Mouse (Mus musculus) myocyte (in vitro differentiated cells): ENCODE results near the gene Rtp1. TPM values are rescaled to one million over a fixed set of nuclear protein-coding genes. Genes with fewer than 3 reads are reported as not detected.

ENCODE experiments used
- H3K27me3 ChIP-seq: one replicate; pipeline ENCODE4 v1.6.1; 2011; ENCODE audit not compliant: control insufficient read depth, insufficient read depth, insufficient read length
- H3K36me3 ChIP-seq: one replicate; pipeline ENCODE4 v1.6.1; 2011; ENCODE audit not compliant: control insufficient read depth, insufficient read depth
- H3K4me2 ChIP-seq: one replicate; pipeline ENCODE4 v1.6.1; 2011; ENCODE audit warnings: low read depth, control low read depth
- H3K4me3 ChIP-seq: one replicate; pipeline ENCODE4 v1.5.1; 2011; ENCODE audit warnings: mild to moderate bottlenecking, control low read depth, moderate library complexity
- H3K79me2 ChIP-seq: one replicate; pipeline ENCODE4 v1.6.1; 2011; ENCODE audit not compliant: control insufficient read depth, insufficient read depth
- H3ac ChIP-seq: one replicate; pipeline ENCODE4 v1.6.1; 2011; ENCODE audit not compliant: control insufficient read depth, insufficient read length
- CEBPB ChIP-seq: IDR thresholded peaks from 2 replicates; pipeline ENCODE4 v1.6.1; 2011; ENCODE audit warnings: mild to moderate bottlenecking, moderate library complexity; ENCODE audit not compliant: poor library complexity, insufficient read depth, severe bottlenecking
- E2F4 ChIP-seq: IDR thresholded peaks from one replicate; pipeline ENCODE4 v1.6.1; 2011; ENCODE audit warnings: mild to moderate bottlenecking, control low read depth, moderate library complexity; ENCODE audit not compliant: insufficient read depth
- MAX ChIP-seq: IDR thresholded peaks from one replicate; pipeline ENCODE4 v1.6.1; 2011; ENCODE audit warnings: low read depth, mild to moderate bottlenecking, control low read depth
- MYOD1 ChIP-seq, 3 experiments: IDR thresholded peaks; one replicate each; pipeline ENCODE4 v1.6.1; 2011; ENCODE audit warnings: control low read depth in 2 of 3, low read depth in 2 of 3, mild to moderate bottlenecking in 2 of 3, moderate library complexity in 1 of 3; ENCODE audit not compliant: insufficient read length in 2 of 3, control insufficient read depth in 1 of 3
- MYOG ChIP-seq, 3 experiments: IDR thresholded peaks; one replicate each; pipeline ENCODE4 v1.6.1; 2011; ENCODE audit warnings: control low read depth in 2 of 3, low read depth in 2 of 3, mild to moderate bottlenecking in 2 of 3; ENCODE audit not compliant: insufficient read length in 2 of 3, control insufficient read depth in 1 of 3, insufficient read depth in 1 of 3
- POLR2A ChIP-seq: IDR thresholded peaks from one replicate; pipeline ENCODE4 v1.6.1; 2011; ENCODE audit warnings: low read depth, mild to moderate bottlenecking, control low read depth, moderate library complexity; ENCODE audit not compliant: insufficient read length
- POLR2AphosphoS2 ChIP-seq: IDR thresholded peaks from one replicate; pipeline ENCODE4 v1.6.1; 2011; ENCODE audit warnings: low read depth, control low read depth; ENCODE audit not compliant: insufficient read length
- REST ChIP-seq: IDR thresholded peaks from one replicate; pipeline ENCODE4 v1.6.1; 2011; ENCODE audit warnings: mild to moderate bottlenecking, control low read depth, moderate library complexity; ENCODE audit not compliant: insufficient read depth, insufficient read length
- SRF ChIP-seq: IDR thresholded peaks from one replicate; pipeline ENCODE4 v1.6.1; 2011; ENCODE audit warnings: low read depth; ENCODE audit not compliant: control insufficient read depth, insufficient read length
- TCF12 ChIP-seq: IDR thresholded peaks from one replicate; pipeline ENCODE4 v1.6.1; 2011; ENCODE audit warnings: mild to moderate bottlenecking, control low read depth; ENCODE audit not compliant: poor library complexity, insufficient read depth, severe bottlenecking
- TCF3 ChIP-seq: IDR thresholded peaks from one replicate; pipeline ENCODE4 v1.6.1; 2011; ENCODE audit warnings: low read depth, control low read depth; ENCODE audit not compliant: insufficient read length
- polyA plus RNA-seq: library from polyadenylated mRNA; unstranded; fragments of >200 nt; fragmentation: generic; extraction: Trizol; gene quantifications from one replicate; pipeline ENCODE4 v1.2.1, GENCODE M21; 2012; ENCODE audit warnings: missing spikeins

Gene Rtp1
- polyA plus RNA-seq, 1 experiment: not detected

- no peaks in the 10 kb centered on the region for H3K27me3 ChIP-seq
- no peak overlapping the region for H3K4me3 ChIP-seq
- H3K79me2 ChIP-seq: no peaks in the 10 kb centered on the region
- H3ac ChIP-seq: no peak overlapping the region
- H3K4me2 ChIP-seq: no peak overlapping the region
- TF ChIP-seq MYOG (IDR thresholded peaks at IDR 0.05; ENCODE audit: control insufficient read depth in 1 of 3, insufficient read depth in 1 of 3, insufficient read length in 2 of 3, low read depth in 2 of 3): no peak
- TF ChIP-seq TCF12: no peak
- no peak for TF ChIP-seq TCF3
- TF ChIP-seq POLR2A: no peak
- peaks cover 8% of the 10 kb centered on the region for H3K36me3 ChIP-seq
Observed at GRCm38 (mm10) chr16:23479872-23480603, 51.1 kb downstream of the Rtp1 start.

- Histone ChIP-seq H3K4me2 (no peak overlapping the region), H3K27me3 (no peaks in the 10 kb centered on the region), H3ac (no peak overlapping the region), H3K4me3 (no peak overlapping the region), H3K79me2 (no peaks in the 10 kb centered on the region), H3K36me3 (peaks cover 11% of the 10 kb centered on the region)
- TF ChIP-seq POLR2A (no peak), SRF (no peak), MYOD1 (IDR thresholded peaks at IDR 0.05; ENCODE audit: control insufficient read depth in 1 of 3, insufficient read length in 2 of 3, low read depth in 2 of 3) (no peak)
Observed at GRCm38 (mm10) chr16:23482218-23482617, 53.3 kb downstream of the Rtp1 start.

GRCm38 (mm10) chr16:23482846-23483245 is 53.9 kb downstream of the Rtp1 start:
- no peak overlapping the region for H3ac ChIP-seq
- TF ChIP-seq CEBPB: no peak
- TF ChIP-seq POLR2A: no peak
- no peak for TF ChIP-seq MAX
- no peak for TF ChIP-seq TCF3
- TF ChIP-seq E2F4: no peak
- TF ChIP-seq REST: no peak
- TF ChIP-seq MYOG (IDR thresholded peaks at IDR 0.05; ENCODE audit: control insufficient read depth in 1 of 3, insufficient read depth in 1 of 3, insufficient read length in 2 of 3, low read depth in 2 of 3): no peak
- TF ChIP-seq TCF12: no peak
- TF ChIP-seq POLR2AphosphoS2: no peak
- H3K79me2 ChIP-seq: no peaks in the 10 kb centered on the region
- H3K4me3 ChIP-seq: no peak overlapping the region
- peaks cover 11% of the 10 kb centered on the region for H3K36me3 ChIP-seq
- no peaks in the 10 kb centered on the region for H3K27me3 ChIP-seq
- H3K4me2 ChIP-seq: no peak overlapping the region

GRCm38 (mm10) chr16:23483292-23483691 is 54.4 kb downstream of the Rtp1 start:
- H3K4me3 ChIP-seq: no peak overlapping the region
- H3K36me3 ChIP-seq: peaks cover 11% of the 10 kb centered on the region
- H3K79me2 ChIP-seq: no peaks in the 10 kb centered on the region
- H3K4me2 ChIP-seq: no peak overlapping the region
- TF ChIP-seq MYOD1 (IDR thresholded peaks at IDR 0.05; ENCODE audit: control insufficient read depth in 1 of 3, insufficient read length in 2 of 3, low read depth in 2 of 3) (no peak), POLR2A (no peak), TCF12 (no peak), MYOG (IDR thresholded peaks at IDR 0.05; ENCODE audit: control insufficient read depth in 1 of 3, insufficient read depth in 1 of 3, insufficient read length in 2 of 3, low read depth in 2 of 3) (no peak), REST (no peak)
- H3K27me3 ChIP-seq: no peaks in the 10 kb centered on the region
- no peak overlapping the region for H3ac ChIP-seq

Other genes with a start within 250 kb of the Rtp1 start
- gene St6gal1, start 204.4 kb upstream of the Rtp1 start, polyA plus RNA-seq: 5.7 TPM
- gene Rtp4, start 91.2 kb downstream of the Rtp1 start, polyA plus RNA-seq: 0.82 TPM
- 16.4 TPM for gene Masp1, start 91.7 kb downstream of the Rtp1 start, polyA plus RNA-seq